Mouse (Mus musculus) bone marrow macrophage, adult 2 months (primary cell): ENCODE data around the gene Eif4g3. TPM values are rescaled to one million over a fixed set of nuclear protein-coding genes. Genes with fewer than 3 reads are reported as not detected.

Experiments used
- H3K27ac ChIP-seq: 2 replicates; pipeline ENCODE4 v1.5.1; 2012; ENCODE audit warnings: low read depth, low read length; ENCODE audit not compliant: insufficient read depth
- H3K4me1 ChIP-seq: 2 replicates; pipeline ENCODE4 v1.6.1; 2012; ENCODE audit warnings: low read length; ENCODE audit not compliant: control insufficient read depth, insufficient read depth
- H3K4me3 ChIP-seq: 2 replicates; pipeline ENCODE4 v1.5.1; 2012; ENCODE audit warnings: mild to moderate bottlenecking, low read length, moderate library complexity; ENCODE audit not compliant: insufficient read depth
- CTCF ChIP-seq: IDR thresholded peaks from 2 replicates; pipeline ENCODE4 v1.5.1; 2012; ENCODE audit warnings: low read depth, mild to moderate bottlenecking, low read length, moderate library complexity
- POLR2A ChIP-seq: IDR thresholded peaks from 2 replicates; pipeline ENCODE4 v1.6.1; 2012; ENCODE audit warnings: mild to moderate bottlenecking, low read depth, low read length, borderline replicate concordance
- polyA plus RNA-seq: library from polyadenylated mRNA; stranded (reverse); fragments of >200 nt; gene quantifications from 2 replicates; pipeline ENCODE4 v1.2.4, GENCODE M21; 2012; ENCODE audit not compliant: missing spikeins, insufficient read depth, insufficient read length

The Eif4g3 gene
- polyA plus RNA-seq, 1 experiment = 74.3 TPM

DNA sequence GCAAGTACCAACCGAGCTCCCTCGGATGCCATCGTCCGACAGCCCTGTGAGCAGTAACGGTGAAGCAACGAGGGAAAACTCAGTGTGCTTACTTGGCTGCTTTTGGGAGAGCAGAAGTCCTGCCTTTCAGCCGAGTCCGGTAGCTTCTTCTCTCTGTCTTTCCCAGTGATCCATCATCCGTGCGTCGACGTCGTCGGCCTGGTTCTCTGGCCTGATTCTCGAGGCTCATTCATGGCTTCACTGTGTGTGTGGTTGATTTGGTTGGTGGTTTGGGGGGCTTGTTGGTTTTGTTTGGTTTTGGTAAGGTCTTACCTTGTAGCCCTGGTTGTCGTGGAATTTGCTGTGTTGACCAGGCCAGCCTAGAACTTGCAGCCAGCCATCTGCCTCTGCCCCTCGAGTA is 145.0 kb downstream of the Eif4g3 start:
- no peak overlapping the region for H3K4me3 ChIP-seq
- H3K4me1 ChIP-seq = peaks cover 8% of the 10 kb centered on the region; the same call in 1 of the 2 replicates
- H3K27ac ChIP-seq = no peak overlapping the region

DNA sequence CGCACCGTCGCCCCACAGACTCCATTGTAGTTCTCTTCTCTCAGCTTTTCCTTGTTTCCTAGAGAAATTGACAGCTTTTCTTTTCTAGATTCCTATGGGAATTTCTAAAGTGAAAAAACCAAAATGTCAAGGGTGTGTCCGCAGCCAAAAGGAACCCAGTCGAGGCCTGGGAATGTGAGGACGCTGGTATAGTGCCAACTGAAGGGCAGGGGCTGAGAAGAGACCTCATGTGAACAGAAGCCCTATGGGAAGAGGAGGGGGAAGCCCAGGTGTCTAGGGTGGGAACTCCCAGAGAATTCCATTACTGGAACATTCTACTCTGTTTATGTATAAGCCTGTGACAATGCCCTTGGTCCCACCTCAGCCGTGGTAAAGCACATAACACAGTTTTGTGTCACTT is 145.4 kb downstream of the Eif4g3 start:
- H3K4me3 ChIP-seq = no peak overlapping the region
- H3K4me1 ChIP-seq = peaks cover 4% of the 10 kb centered on the region; the same call in 1 of the 2 replicates
- H3K27ac ChIP-seq = no peak overlapping the region
- TF ChIP-seq CTCF = no peak
- TF ChIP-seq POLR2A = no peak

More for the DNA sequence above, 145.0 kb downstream of the Eif4g3 start:
- no peak for TF ChIP-seq POLR2A
- no peak for TF ChIP-seq CTCF

DNA sequence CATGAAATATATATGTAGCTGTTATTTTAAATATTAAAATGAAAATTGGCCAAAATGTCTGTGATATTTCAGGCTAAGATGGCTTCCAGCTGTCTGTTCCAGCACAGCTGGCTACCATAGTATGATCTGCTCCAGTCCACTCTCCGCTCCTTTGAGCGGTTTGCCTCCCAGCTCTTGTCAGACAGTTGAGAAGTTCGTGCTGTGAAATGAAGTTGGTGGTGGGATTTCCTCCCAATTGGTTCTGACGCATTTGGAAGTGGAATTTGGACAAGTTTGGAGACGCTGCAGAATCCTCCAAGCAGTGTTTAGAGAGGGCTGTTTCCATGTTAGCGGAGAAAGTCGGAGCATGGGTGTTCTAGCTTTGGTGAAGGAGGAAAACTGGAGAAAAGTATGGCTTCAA is 148.5 kb downstream of the Eif4g3 start:
- no peak overlapping the region for H3K4me3 ChIP-seq
- no peaks in the 10 kb centered on the region for H3K4me1 ChIP-seq
- no peak for TF ChIP-seq POLR2A
- TF ChIP-seq CTCF = no peak
- no peak overlapping the region for H3K27ac ChIP-seq

DNA sequence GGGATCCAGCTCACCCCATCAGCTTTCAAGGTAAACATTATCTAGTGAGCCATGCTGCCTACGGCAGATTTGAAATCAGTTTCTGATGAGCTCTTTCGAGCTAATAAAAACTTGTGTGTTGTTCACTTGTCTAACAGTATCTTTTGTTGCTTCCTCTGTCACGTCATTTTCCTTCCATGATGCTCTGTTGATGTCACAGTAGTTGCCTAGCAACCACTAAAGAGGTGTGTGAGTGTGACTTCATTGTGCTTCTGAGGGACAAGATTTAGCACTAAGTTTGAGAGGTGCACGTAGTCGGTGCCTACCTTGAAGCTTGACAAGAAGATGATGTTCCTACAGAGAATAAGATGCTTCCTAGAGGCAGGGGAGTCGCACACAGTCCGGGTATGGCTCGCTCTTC is 154.4 kb downstream of the Eif4g3 start:
- Histone ChIP-seq H3K4me1 (no peaks in the 10 kb centered on the region), H3K4me3 (no peak overlapping the region), H3K27ac (no peak overlapping the region)
- TF ChIP-seq CTCF (no peak), POLR2A (no peak)

DNA sequence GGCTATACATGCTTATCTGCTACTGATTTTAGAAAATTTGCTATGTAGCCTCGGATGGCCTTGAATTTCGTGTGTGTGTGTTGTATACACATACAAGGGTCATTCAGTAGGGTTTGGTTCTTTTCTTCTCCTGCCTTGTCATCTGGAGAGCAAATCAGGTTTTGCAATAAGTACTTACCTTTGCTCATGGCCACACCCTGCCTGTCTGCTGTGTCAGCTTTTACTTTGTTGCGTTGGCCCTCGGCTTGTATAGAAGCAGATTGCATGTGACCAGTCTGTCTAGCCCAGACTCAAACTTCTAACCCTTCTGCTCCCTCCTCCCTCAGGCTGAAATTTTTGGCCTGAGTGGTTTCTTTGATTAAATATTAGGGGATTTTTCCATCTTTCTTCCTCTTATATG is 157.2 kb downstream of the Eif4g3 start:
- H3K27ac ChIP-seq = no peak overlapping the region
- no peak overlapping the region for H3K4me3 ChIP-seq
- no peak for TF ChIP-seq POLR2A
- TF ChIP-seq CTCF = no peak
- no peaks in the 10 kb centered on the region for H3K4me1 ChIP-seq

DNA sequence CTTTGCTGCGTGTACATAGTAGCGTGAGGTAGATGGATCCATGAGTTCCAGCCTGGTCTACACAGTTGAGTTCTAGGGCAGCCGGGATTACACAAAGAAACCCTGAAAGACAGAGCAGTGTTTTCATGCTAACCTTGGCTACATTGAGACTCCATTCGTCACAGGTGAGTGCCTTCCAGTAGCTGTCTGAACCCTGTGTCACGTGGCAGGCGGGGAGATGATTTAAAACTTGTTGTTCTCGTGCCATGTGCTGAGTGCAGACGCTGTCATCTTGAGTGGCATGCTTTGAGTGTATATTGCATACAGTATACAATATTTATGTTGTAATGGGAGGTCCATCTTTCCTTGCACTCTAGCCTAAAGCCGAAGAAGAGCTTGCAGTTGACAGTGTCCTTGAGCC is 158.4 kb downstream of the Eif4g3 start:
- no peak for TF ChIP-seq CTCF
- TF ChIP-seq POLR2A = no peak
- Histone ChIP-seq H3K27ac (no peak overlapping the region), H3K4me3 (no peak overlapping the region), H3K4me1 (no peaks in the 10 kb centered on the region)

DNA sequence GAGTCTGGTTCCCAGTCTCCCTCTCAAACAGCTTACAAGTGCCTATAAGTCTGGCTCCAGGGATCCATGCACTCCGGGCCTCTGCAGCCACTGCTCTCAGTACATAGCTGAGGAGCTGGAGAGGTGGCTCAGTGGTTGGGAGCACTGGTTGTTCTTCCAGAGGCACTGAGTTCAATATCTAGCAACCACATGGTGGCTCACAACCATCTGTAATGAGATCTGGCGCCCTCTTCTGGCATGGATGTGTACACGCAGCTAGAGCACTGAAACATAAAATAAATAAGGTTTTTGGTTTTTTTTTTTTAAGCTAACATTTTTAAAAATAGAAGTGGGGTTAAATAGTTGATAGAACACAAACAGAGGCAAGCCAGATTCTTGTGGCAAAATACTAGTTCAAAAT is 161.2 kb downstream of the Eif4g3 start:
- TF ChIP-seq CTCF (peak; percentile 47; the same call in 1 of the 2 replicates), POLR2A (no peak)
- H3K4me3 ChIP-seq = no peak overlapping the region
- H3K4me1 ChIP-seq = no peaks in the 10 kb centered on the region
- H3K27ac ChIP-seq = no peak overlapping the region

DNA sequence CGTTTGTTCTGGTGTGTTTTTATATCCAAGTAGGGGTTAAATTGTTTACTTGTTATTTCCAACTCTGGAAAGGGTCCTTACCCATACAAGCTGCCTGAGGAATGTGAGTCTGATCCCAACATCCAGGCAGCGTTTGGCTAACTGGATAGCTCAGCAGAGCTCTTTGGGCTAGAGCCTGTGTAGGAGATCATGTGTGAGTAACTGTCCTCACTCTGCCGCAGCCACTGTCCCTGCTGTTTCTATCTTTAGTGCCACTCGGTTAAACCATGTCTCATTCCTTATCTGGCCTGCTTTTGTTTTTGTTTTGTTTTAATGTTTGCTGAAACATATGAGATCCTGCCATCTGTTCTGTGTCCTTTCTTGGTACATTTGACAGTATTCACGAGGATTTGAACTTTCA is 168.1 kb downstream of the Eif4g3 start:
- H3K4me1 ChIP-seq = no peaks in the 10 kb centered on the region
- H3K4me3 ChIP-seq = no peak overlapping the region
- no peak overlapping the region for H3K27ac ChIP-seq
- no peak for TF ChIP-seq POLR2A
- TF ChIP-seq CTCF = no peak

DNA sequence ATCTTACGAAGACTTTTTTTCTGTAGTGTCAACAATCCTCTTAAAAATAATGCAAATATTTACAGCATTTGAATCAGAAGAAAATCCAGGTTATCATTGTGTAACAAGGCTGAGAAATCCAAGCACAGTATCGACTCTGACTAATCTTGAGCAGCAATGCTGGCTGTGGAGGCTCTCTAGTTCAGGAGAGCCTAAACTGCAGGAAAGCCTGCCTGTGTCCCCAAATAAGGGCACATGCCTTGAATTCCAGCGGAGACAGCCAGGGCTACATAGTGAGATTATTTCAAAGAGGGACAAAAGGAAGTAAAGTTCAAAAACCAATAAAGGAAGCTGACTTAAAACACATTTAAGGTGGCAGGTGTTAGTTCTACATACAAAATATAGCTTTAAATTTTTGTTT is 168.7 kb downstream of the Eif4g3 start:
- Histone ChIP-seq H3K4me3 (no peak overlapping the region), H3K27ac (no peak overlapping the region), H3K4me1 (no peaks in the 10 kb centered on the region)
- no peak for TF ChIP-seq POLR2A
- no peak for TF ChIP-seq CTCF

DNA sequence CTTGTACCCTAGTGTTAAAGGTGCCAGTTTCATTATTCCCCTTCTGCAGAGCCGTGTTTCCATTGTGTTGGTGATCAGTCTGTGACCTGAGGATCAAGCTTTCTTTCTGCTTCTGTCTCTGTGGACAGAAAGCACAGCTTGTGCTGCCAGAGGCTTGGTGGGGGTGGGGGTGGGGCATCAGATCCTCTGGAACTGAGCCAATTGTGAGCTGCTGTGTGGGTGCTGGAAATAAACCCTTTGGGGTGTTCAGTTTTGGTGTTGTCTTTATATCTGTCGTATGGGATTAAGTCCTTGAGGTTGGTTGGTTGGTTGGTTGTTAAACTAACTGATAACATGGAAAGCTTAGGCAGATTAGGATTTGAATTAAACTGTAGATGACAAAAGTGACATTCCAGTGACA is 171.0 kb downstream of the Eif4g3 start:
- Histone ChIP-seq H3K4me1 (no peaks in the 10 kb centered on the region), H3K27ac (no peak overlapping the region), H3K4me3 (no peak overlapping the region)
- TF ChIP-seq CTCF (no peak), POLR2A (no peak)

DNA sequence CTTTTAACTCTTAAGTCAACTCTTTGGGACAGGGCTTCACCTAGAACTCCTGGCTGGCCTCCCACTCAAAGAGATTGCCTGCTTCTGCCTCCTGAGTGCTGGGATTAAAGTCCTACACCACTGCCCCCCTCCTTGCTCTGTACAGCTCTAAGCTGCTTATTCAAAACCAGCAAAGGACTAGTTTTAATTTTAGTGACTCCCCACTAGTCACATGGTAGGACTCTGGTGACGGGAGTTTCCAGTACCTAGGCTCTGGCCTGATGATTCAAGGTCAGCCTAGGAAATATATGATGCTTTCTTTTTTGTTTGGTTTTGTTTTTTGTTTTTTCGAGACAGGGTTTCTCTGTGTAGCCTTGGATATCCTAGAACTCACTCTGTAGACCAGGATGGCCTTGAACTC is 172.0 kb downstream of the Eif4g3 start:
- no peak overlapping the region for H3K4me3 ChIP-seq
- TF ChIP-seq POLR2A = no peak
- no peak for TF ChIP-seq CTCF
- H3K4me1 ChIP-seq = no peaks in the 10 kb centered on the region
- H3K27ac ChIP-seq = no peak overlapping the region
